Mouse (Mus musculus) cortical plate, adult 2 months (tissue): ENCODE measurements around the gene Pgs1. TPM values are rescaled to one million over a fixed set of nuclear protein-coding genes. Genes with fewer than 3 reads are reported as not detected.

ENCODE experiments used
- H3K27ac ChIP-seq: fragments of 200-500 bp; 2 replicates; pipeline ENCODE4 v1.5.1; 2012; ENCODE audit warnings: low read length, control low read depth, inconsistent platforms; ENCODE audit not compliant: insufficient read depth
- H3K4me1 ChIP-seq: fragments of 200-500 bp; 2 replicates; pipeline ENCODE4 v1.6.1; 2011; ENCODE audit warnings: low read length; ENCODE audit not compliant: control insufficient read depth, insufficient read depth
- H3K4me3 ChIP-seq: fragments of 200-500 bp; 2 replicates; pipeline ENCODE4 v1.5.1; 2011; ENCODE audit warnings: mild to moderate bottlenecking, low read length, control low read depth; ENCODE audit not compliant: insufficient read depth
- CTCF ChIP-seq: fragments of 200-500 bp; IDR thresholded peaks from 2 replicates; pipeline ENCODE4 v1.5.1; 2011; ENCODE audit warnings: mild to moderate bottlenecking, control low read depth, low read length; ENCODE audit not compliant: insufficient read depth; ENCODE audit errors: extremely low read depth
- POLR2A ChIP-seq: fragments of 200-500 bp; IDR thresholded peaks from 2 replicates; pipeline ENCODE4 v1.6.1; 2011; ENCODE audit warnings: mild to moderate bottlenecking, low read length, control low read depth; ENCODE audit not compliant: insufficient read depth; ENCODE audit errors: extremely low read depth
- polyA plus RNA-seq: library from polyadenylated mRNA; depleted of rRNA; stranded (reverse); fragments of >200 nt; gene quantifications from 2 replicates; pipeline ENCODE4 v1.2.3, GENCODE M21; 2012

The Pgs1 gene
- polyA plus RNA-seq, 1 experiment: 81.6 TPM

DNA sequence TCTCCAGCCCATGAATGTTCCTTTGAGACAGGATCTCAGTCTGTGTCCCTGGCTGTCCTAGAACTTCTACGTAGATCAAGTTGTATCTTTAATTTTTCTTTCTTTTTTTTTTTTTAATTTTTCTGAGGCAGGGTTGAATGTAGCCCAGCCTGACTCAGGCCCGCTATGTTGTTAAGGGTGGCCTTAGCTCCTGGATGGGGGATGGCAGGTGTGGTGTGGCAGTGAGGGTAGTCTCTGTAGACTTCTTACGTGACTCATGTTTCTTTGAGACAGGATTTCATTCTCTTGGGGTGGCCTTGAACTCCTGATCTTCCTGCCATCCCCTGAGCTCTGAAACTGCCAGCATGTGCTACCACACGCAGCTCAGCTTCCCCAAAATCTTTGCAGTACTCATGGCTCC is 3.1 kb downstream of the Pgs1 start:
- Histone ChIP-seq H3K4me1 (peaks cover 17% of the 10 kb centered on the region), H3K4me3 (no peak overlapping the region), H3K27ac (no peak overlapping the region)
- TF ChIP-seq POLR2A: no peak
- no peak for TF ChIP-seq CTCF

DNA sequence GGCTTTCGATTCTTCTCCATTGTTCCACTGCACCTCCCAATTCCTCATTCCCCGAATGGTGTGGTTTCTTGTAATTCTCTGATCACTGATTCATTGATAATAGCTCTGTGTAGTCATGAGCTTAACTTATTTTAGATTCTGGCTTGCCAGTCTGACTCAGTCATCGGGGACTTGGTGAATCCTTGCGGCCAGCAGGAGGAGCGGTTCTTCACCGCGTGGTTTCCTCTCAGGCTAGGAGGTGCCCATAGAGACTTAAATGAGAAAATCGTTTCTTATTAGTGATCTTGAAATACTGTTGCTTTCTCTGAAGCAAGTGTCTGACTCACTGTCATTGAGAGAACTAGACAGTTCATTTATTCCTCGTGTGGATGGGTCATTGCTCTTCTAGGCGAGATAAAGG is 3.8 kb downstream of the Pgs1 start:
- H3K4me3 ChIP-seq: no peak overlapping the region
- H3K4me1 ChIP-seq: peaks cover 22% of the 10 kb centered on the region
- TF ChIP-seq POLR2A (no peak), CTCF (peak; percentile 18; the same call in 1 of the 2 replicates)
- H3K27ac ChIP-seq: no peak overlapping the region

DNA sequence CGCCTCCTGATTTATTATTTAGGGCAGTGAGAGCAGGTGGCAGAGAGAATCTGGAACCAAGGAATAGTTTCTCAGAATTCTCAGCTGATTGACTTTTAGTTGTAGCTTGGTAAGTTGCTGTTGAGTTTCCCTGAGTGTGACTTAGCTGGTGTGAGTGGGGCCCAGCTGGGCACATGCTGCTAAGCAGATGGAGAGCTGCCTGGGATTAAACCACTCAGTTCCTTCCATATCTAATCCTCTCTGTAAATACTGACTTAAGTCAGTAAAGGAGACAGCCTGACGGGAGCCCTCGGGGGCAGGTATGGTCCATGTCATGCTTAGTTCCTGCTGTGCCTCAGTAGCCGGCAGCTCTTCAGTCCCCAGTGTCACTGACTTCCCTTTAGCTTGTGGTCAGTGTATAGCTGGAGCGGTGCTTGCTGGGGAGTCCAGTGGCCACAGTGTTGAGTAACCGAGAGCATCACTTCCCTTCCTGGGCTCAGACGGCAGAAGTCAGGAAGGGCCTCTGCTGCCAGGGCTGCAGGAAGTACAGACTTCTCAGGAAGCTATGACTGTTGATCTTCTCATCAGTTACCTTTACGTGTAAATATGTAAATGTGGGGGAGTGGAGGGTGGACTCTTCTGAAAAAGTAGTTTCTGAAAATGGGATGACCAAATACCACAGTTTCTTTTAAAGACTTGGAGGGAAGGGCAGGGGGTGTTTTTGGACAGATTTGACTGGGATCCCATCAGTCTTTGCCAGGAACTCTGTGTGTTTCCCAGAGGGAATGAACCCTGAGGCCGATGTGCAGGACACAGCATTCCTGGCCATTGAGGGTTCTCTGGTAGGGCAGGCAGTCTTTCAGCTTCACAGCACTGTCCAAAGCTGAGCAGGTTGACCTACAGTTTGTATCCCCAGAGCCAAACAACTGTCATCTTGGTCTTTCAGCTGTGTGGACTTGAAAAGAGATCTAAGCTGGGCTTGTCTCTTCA is 5.7 kb downstream of the Pgs1 start:
- Histone ChIP-seq H3K4me3 (no peak overlapping the region), H3K27ac (no peak overlapping the region), H3K4me1 (peaks cover 23% of the 10 kb centered on the region)
- no peak for TF ChIP-seq POLR2A
- no peak for TF ChIP-seq CTCF

DNA sequence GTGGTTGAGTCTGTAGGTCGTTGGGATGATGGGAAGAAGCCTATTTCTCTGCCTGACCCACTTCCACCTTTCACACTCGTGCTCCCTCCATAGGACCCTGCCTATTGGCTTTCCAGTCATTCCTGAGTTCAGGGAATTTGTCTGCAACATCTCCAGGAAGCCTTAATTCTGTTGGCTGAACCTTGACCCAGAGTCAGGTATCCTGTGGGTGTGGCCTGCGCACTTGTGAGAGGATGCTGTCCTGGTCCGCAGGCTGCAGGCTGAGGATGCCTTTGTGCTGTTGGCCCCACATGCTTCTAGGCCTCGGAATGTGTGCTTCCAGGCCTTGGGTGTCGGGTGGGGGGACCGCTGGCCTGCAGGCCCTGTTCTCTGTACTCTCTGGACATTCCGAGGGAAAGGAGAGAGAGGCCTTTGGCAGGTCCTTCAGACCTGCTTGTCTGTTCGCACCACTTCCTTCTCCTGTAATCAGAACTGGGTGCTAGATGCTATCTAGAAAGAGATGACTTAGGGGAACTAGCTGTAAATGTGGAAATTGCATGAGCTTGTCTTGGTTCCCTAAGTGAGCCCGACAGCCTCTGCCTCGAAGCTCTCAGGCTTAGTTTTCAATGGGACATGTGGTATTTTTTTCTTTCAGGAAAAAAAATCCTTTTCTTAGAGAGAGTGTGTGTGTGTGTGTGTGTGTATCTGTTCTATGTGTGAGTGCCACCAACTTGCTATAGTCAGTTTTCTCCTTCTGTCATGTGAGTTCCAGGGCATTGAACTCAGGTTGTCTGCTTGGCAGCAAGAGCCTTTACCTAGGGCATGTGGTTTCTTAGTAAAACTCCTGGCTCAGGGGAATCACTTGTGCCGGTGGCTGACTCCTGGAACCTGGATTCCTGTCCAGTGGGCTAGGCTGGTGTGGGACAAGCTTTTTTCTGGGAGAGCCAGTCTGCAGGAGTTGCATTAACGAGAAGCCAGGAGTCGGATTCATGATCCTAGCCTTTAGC is 7.4 kb downstream of the Pgs1 start:
- peak overlapping the region; percentile 23; the same call in 1 of the 2 replicates for H3K27ac ChIP-seq
- no peak overlapping the region for H3K4me3 ChIP-seq
- TF ChIP-seq CTCF: no peak
- TF ChIP-seq POLR2A: no peak
- H3K4me1 ChIP-seq: peaks cover 19% of the 10 kb centered on the region

DNA sequence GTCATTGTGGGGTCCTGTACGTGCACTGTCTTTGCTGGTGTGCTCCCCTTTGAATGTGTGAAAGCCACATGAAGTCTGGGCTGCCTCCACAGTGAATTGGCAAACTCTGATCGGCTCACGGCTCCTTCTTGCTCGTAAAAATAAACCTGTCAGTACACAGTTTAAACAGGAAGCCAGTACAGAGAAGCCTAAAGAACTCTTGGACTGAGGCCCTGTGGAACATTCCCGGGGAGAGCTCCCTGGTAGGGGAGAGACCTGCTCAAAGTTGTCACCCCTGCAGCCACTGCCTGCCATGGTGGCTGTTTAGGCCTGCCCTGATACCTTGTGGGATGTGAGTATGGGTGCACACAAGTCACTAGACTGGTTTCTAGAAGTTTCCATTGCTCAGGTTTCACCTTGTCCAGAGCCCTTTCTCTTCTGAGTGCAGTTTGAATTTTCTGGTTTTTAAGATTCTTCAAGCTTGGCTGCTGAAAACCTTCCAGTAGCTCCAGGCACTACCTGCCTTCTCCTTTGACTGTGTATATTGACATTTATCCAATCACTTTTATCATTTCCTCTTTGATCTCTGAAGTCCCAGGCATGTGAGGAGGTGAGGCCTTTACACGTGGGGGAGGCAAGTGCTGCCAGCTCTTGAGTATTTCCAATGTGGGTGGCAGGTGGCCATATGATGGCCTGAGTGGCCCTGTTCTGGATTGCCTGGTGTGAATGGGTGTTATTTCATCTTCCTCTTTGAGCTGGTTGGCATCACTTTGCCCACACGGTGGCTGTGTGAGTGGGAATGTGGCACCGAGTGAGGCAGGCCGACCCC is 8.4 kb downstream of the Pgs1 start:
- TF ChIP-seq CTCF (no peak), POLR2A (no peak)

DNA sequence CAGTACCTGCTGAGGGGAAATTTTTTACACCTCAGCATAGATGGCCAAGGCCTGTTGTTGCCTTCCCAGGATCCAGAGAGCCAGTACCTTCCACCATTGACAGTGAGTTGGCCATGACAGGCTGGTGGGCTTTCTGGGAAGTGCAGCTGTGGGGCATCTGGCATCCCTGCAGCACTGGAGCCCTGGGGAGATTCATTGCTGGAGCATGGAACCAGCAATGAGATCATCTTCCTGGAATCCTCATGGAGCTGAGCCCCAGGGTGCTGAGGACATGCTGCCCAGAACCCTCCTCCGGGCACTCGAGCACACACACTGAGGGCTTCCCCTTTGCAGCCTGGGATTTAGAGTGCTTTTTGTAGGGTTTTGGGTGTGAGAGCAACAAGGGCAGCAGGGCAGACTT is 9.2 kb downstream of the Pgs1 start:
- TF ChIP-seq POLR2A (no peak), CTCF (no peak)
- H3K4me1 ChIP-seq: peaks cover 17% of the 10 kb centered on the region
- no peak overlapping the region for H3K27ac ChIP-seq
- no peak overlapping the region for H3K4me3 ChIP-seq

More for the DNA sequence above, 8.4 kb downstream of the Pgs1 start:
- Histone ChIP-seq H3K4me3 (no peak overlapping the region), H3K27ac (peak overlapping the region; percentile 23; the same call in 1 of the 2 replicates), H3K4me1 (peaks cover 19% of the 10 kb centered on the region)

DNA sequence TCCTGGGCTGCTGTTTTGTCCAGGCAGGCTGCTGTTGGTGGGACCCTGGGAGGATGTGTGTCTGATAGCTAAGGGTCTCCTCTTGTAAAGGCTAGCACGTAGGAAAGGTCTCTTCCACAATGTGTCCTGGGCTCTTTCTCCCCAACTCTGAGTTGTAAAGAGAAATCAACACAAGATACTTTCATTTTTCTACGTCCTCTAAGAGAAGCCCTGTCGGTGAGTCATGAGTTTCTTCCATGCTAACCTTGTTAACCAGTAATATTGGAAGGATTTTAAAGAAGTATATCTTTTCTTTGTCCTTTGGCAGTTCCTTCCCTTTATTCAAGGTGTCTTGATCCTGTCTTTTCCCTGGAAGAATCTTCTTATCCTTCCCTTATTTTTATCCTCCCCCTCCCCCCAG is 9.6 kb downstream of the Pgs1 start:
- no peak overlapping the region for H3K27ac ChIP-seq
- peaks cover 17% of the 10 kb centered on the region for H3K4me1 ChIP-seq
- no peak overlapping the region for H3K4me3 ChIP-seq
- TF ChIP-seq CTCF (no peak), POLR2A (no peak)

DNA sequence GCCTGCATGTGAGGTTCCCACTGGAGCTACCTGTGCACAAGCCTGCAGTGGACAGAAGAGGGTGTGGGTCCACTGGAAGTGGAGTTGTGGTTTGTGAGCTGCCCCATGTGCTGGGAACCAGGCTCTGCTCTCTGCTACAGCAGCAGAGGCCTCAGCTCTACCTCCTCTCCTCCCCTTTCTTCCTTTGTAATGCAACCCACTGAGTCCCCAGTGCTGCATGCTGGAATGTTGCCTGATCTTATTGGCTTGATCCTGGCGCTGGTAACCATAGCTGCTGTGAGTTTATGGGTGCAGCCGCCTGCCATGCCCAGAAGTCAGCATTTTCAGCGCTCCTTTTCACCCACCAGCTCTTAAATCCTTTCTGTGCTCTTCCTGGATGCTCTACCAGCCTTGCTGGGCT is 10.0 kb downstream of the Pgs1 start:
- Histone ChIP-seq H3K4me3 (no peak overlapping the region), H3K27ac (no peak overlapping the region), H3K4me1 (peaks cover 17% of the 10 kb centered on the region)
- TF ChIP-seq CTCF (no peak), POLR2A (no peak)
